Mouse (Mus musculus) liver, postnatal 0 days (tissue): ENCODE data around the gene Fam83g. TPM values are rescaled to one million over a fixed set of nuclear protein-coding genes. Genes with fewer than 3 reads are reported as not detected.

Experiments
- ATAC-seq: fragments of 200-750 bp; cut with Nextera tagmentation; 2 replicates; pipeline ENCODE4 v1.8.0; 2017; ENCODE audit warnings: mild to moderate bottlenecking, moderate library complexity
- DNase-seq: peaks from one replicate; pipeline ENCODE4 v3.0.0-alpha.2; 2016
- H3K27ac ChIP-seq: fragments of 300-500 bp; sonication (generic); 2 replicates; pipeline ENCODE4 v1.5.1; 2014; ENCODE audit warnings: antibody characterized with exemption, moderate library complexity, mild to moderate bottlenecking, low read depth
- H3K27me3 ChIP-seq: fragments of 300-500 bp; sonication (generic); 2 replicates; pipeline ENCODE4 v1.6.1; 2014; ENCODE audit warnings: low read length, control low read depth, mixed read lengths; ENCODE audit not compliant: insufficient read depth
- H3K36me3 ChIP-seq: fragments of 300-500 bp; sonication (generic); replicated peaks from 2 replicates; pipeline ENCODE4 v1.6.1; 2014; ENCODE audit warnings: mild to moderate bottlenecking, control low read depth, low read length, moderate library complexity, mixed read lengths; ENCODE audit not compliant: insufficient read depth
- H3K4me1 ChIP-seq: fragments of 300-500 bp; sonication (generic); 2 replicates; pipeline ENCODE4 v1.6.1; 2014; ENCODE audit warnings: antibody characterized with exemption, mild to moderate bottlenecking, control low read depth; ENCODE audit not compliant: insufficient read depth
- H3K4me2 ChIP-seq: fragments of 300-500 bp; sonication (generic); 2 replicates; pipeline ENCODE4 v1.6.1; 2014; ENCODE audit warnings: low read depth, mild to moderate bottlenecking, low read length, moderate library complexity, mixed read lengths
- H3K4me3 ChIP-seq: fragments of 300-500 bp; sonication (generic); 2 replicates; pipeline ENCODE4 v1.5.1; 2014; ENCODE audit warnings: low read depth, low read length
- H3K9ac ChIP-seq: fragments of 300-500 bp; sonication (generic); replicated peaks from 2 replicates; pipeline ENCODE4 v1.6.1; 2014; ENCODE audit warnings: mild to moderate bottlenecking, moderate library complexity
- H3K9me3 ChIP-seq: fragments of 300-500 bp; sonication (generic); 2 replicates; pipeline ENCODE4 v1.6.1; 2016; ENCODE audit warnings: mild to moderate bottlenecking, control low read depth, low read length, mixed read lengths
- CTCF ChIP-seq: sonication (generic); IDR thresholded peaks from 2 replicates; pipeline ENCODE4 v1.5.1; 2016; ENCODE audit warnings: antibody characterized with exemption, low read depth
- EP300 ChIP-seq: IDR thresholded peaks from 2 replicates; pipeline ENCODE4 v1.6.1; 2016; ENCODE audit warnings: antibody characterized with exemption, low read depth, mild to moderate bottlenecking
- WGBS: fragments of 180-500 bp; shearing (Covaris S2); extraction: QIAGEN DNeasy Blood & Tissue Kit; methylation state at CpG from one replicate; pipeline ENCODE4 v1.1.7; 2014; ENCODE audit not compliant: insufficient replicate concordance; 5-methylcytosine and 5-hydroxymethylcytosine counted together
- polyA plus RNA-seq: library from polyadenylated mRNA; unstranded; fragments of >200 nt; fragmentation: Nextera tagmentation; extraction: Ambion mirVana; gene quantifications from 2 replicates; pipeline ENCODE4 v1.2.1, GENCODE M21; 2015

Fam83g gene
- polyA plus RNA-seq, 1 experiment from 2014 or later = 2.2 TPM

GRCm38 (mm10) chr11:61740500-61740899 is 56.6 kb downstream of the Fam83g start:
- Histone ChIP-seq H3K9me3 (no peaks in the 10 kb centered on the region), H3K4me2 (no peak overlapping the region), H3K4me1 (no peaks in the 10 kb centered on the region), H3K9ac (no peak overlapping the region), H3K36me3 (peaks cover 44% of the 10 kb centered on the region), H3K27me3 (no peaks in the 10 kb centered on the region), H3K4me3 (no peak overlapping the region), H3K27ac (no peak overlapping the region)
- TF ChIP-seq CTCF (peak; percentile 27; the same call in 1 of the 2 replicates), EP300 (no peak)
- no peak for DNase-seq
- 85% methylated on average over 1 of the region's 1 CpGs for WGBS
- ATAC-seq = no peak

- H3K27ac ChIP-seq = no peak overlapping the region
- 75% methylated on average over 3 of the region's 3 CpGs for WGBS
- TF ChIP-seq EP300 (no peak), CTCF (no peak)
- DNase-seq (no peak), ATAC-seq (no peak)
- no peak overlapping the region for H3K4me3 ChIP-seq
- no peaks in the 10 kb centered on the region for H3K4me1 ChIP-seq
- no peaks in the 10 kb centered on the region for H3K9me3 ChIP-seq
- H3K36me3 ChIP-seq = peaks cover 43% of the 10 kb centered on the region
- no peak overlapping the region for H3K4me2 ChIP-seq
- H3K27me3 ChIP-seq = no peaks in the 10 kb centered on the region
- no peak overlapping the region; the same call in 1 of the 2 replicates for H3K9ac ChIP-seq
Observed at GRCm38 (mm10) chr11:61743768-61744167, 59.9 kb downstream of the Fam83g start.

GRCm38 (mm10) chr11:61744460-61744859 is 60.6 kb downstream of the Fam83g start:
- Histone ChIP-seq H3K36me3 (peaks cover 36% of the 10 kb centered on the region), H3K27ac (no peak overlapping the region)
- ATAC-seq = no peak

GRCm38 (mm10) chr11:61745781-61746180 is 61.9 kb downstream of the Fam83g start:
- Histone ChIP-seq H3K9ac (no peak overlapping the region), H3K4me1 (no peaks in the 10 kb centered on the region), H3K4me2 (no peak overlapping the region), H3K27ac (no peak overlapping the region), H3K4me3 (no peak overlapping the region), H3K9me3 (no peaks in the 10 kb centered on the region), H3K36me3 (peaks cover 29% of the 10 kb centered on the region; the same call in 1 of the 2 replicates), H3K27me3 (no peaks in the 10 kb centered on the region)
- ATAC-seq = no peak
- TF ChIP-seq CTCF (no peak), EP300 (no peak)
- WGBS = 84% methylated on average over 9 of the region's 9 CpGs
- DNase-seq = no peak

More at GRCm38 (mm10) chr11:61744460-61744859, 60.6 kb downstream of the Fam83g start:
- H3K9ac ChIP-seq = no peak overlapping the region
- no peak for DNase-seq
- H3K4me2 ChIP-seq = no peak overlapping the region
- H3K4me3 ChIP-seq = no peak overlapping the region
- TF ChIP-seq CTCF (peak; percentile 31), EP300 (no peak)
- no peaks in the 10 kb centered on the region for H3K4me1 ChIP-seq
- WGBS = 53% methylated on average over 3 of the region's 3 CpGs
- no peaks in the 10 kb centered on the region for H3K9me3 ChIP-seq
- H3K27me3 ChIP-seq = no peaks in the 10 kb centered on the region

GRCm38 (mm10) chr11:61747161-61747560 is 63.3 kb downstream of the Fam83g start:
- 83% methylated on average over 3 of the region's 3 CpGs for WGBS
- TF ChIP-seq CTCF = no peak
- no peak for TF ChIP-seq EP300
- no peak overlapping the region for H3K27ac ChIP-seq
- H3K36me3 ChIP-seq = peaks cover 34% of the 10 kb centered on the region
- no peaks in the 10 kb centered on the region for H3K27me3 ChIP-seq
- no peak for ATAC-seq
- no peak overlapping the region for H3K4me2 ChIP-seq
- DNase-seq = no peak
- no peak overlapping the region for H3K4me3 ChIP-seq
- H3K4me1 ChIP-seq = no peaks in the 10 kb centered on the region
- H3K9ac ChIP-seq = no peak overlapping the region
- H3K9me3 ChIP-seq = no peaks in the 10 kb centered on the region

GRCm38 (mm10) chr11:61751612-61752011 is 67.7 kb downstream of the Fam83g start:
- Histone ChIP-seq H3K9ac (no peak overlapping the region), H3K4me2 (no peak overlapping the region), H3K27me3 (no peaks in the 10 kb centered on the region), H3K4me1 (0 out of 2 replicates have a peak, but pooled peaks cover under 1% of the 10 kb centered on the region), H3K27ac (no peak overlapping the region), H3K4me3 (no peak overlapping the region), H3K9me3 (no peaks in the 10 kb centered on the region), H3K36me3 (peaks cover 29% of the 10 kb centered on the region)
- DNase-seq = no peak
- ATAC-seq = no peak
- TF ChIP-seq CTCF (peak; percentile 74), EP300 (no peak)
- WGBS = 75% methylated on average over 5 of the region's 5 CpGs

- H3K4me3 ChIP-seq = no peak overlapping the region
- no peak overlapping the region for H3K4me2 ChIP-seq
- no peak for DNase-seq
- ATAC-seq = no peak
- peaks cover 11% of the 10 kb centered on the region for H3K36me3 ChIP-seq
- H3K4me1 ChIP-seq = peaks cover 11% of the 10 kb centered on the region; the same call in 1 of the 2 replicates
- no peak overlapping the region for H3K27ac ChIP-seq
- WGBS = 77% methylated on average over 2 of the region's 2 CpGs
- H3K9ac ChIP-seq = no peak overlapping the region
- no peaks in the 10 kb centered on the region for H3K27me3 ChIP-seq
- TF ChIP-seq EP300 (no peak), CTCF (no peak)
- H3K9me3 ChIP-seq = no peaks in the 10 kb centered on the region
Observed at GRCm38 (mm10) chr11:61757151-61757550, 73.3 kb downstream of the Fam83g start.

Other genes with a start within 250 kb of the Fam83g start
- 0.04 and 0.06 TPM in 2 replicates for gene Rnf112, start 230.0 kb upstream of the Fam83g start, polyA plus RNA-seq
- gene Mfap4, start 198.7 kb upstream of the Fam83g start, polyA plus RNA-seq = 4.9 TPM in 2 replicates
- 4.8 and 5.6 TPM in 2 replicates for gene Mapk7, start 189.7 kb upstream of the Fam83g start, polyA plus RNA-seq
- gene B9d1, start 178.9 kb upstream of the Fam83g start, polyA plus RNA-seq = 1.4 and 1.6 TPM in 2 replicates
- gene Epn2, start 104.4 kb upstream of the Fam83g start, polyA plus RNA-seq = 3.1 and 3.7 TPM in 2 replicates
- gene Grap, start 30.8 kb upstream of the Fam83g start, polyA plus RNA-seq = 6.3 and 6.7 TPM in 2 replicates
- gene Slc5a10, start 36.7 kb downstream of the Fam83g start, polyA plus RNA-seq = not detected in 2 replicates
- 5.2 and 5.7 TPM in 2 replicates for gene Prpsap2, start 78.0 kb downstream of the Fam83g start, polyA plus RNA-seq
- gene Ulk2, start 171.0 kb downstream of the Fam83g start, polyA plus RNA-seq = 4.8 and 4.9 TPM in 2 replicates
- 4.2 and 4.9 TPM in 2 replicates for gene Akap10, start 246.2 kb downstream of the Fam83g start, polyA plus RNA-seq